Mouse (Mus musculus): ENCODE results near the gene Pth1r.

The Pth1r gene

DNA sequence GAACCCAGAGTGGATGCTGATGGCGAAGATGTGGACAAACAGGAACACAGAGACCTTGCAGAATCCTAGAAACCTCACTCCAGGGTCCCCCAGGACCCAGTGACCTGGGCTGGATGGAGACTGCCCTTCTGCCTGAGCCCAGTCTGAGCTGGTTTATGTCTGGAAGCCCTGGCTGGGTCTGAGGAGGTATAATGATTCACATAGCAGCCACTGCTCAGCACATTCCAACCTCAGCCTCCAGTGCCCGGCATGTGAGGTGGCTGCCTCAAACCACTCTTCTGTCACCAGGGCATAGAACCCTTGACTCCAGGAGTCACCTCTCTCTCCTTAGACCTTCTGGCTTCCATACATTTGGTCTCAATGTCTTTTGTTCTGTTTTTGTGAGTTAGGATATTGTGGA lies 1.5 kb upstream of the Pth1r start:
- no peak for DNase-seq

DNA sequence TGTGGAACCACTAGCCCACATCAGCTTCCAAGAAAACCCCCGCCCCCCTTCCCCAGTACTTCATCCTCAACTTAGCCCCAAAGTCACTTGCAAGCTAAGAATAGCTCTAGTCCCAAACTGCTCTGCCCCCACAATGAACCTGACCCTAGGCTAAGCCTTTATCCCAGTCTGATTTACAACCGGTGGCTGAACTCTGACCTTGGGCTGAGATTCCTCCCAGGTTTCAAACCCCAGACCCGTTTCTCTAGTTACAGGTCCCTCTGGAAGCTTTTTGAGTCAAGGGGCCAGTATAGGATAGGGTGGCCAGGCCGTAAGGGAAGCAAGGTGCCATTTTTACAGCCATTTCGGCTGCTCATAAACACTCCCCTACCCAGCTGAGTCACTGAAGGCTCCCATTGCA lies 707 bp downstream of the Pth1r start:
- no peak for DNase-seq

GRCm38 (mm10) chr9:110745752-110746151 lies 1.2 kb downstream of the Pth1r start:
- DNase-seq: no peak

DNA sequence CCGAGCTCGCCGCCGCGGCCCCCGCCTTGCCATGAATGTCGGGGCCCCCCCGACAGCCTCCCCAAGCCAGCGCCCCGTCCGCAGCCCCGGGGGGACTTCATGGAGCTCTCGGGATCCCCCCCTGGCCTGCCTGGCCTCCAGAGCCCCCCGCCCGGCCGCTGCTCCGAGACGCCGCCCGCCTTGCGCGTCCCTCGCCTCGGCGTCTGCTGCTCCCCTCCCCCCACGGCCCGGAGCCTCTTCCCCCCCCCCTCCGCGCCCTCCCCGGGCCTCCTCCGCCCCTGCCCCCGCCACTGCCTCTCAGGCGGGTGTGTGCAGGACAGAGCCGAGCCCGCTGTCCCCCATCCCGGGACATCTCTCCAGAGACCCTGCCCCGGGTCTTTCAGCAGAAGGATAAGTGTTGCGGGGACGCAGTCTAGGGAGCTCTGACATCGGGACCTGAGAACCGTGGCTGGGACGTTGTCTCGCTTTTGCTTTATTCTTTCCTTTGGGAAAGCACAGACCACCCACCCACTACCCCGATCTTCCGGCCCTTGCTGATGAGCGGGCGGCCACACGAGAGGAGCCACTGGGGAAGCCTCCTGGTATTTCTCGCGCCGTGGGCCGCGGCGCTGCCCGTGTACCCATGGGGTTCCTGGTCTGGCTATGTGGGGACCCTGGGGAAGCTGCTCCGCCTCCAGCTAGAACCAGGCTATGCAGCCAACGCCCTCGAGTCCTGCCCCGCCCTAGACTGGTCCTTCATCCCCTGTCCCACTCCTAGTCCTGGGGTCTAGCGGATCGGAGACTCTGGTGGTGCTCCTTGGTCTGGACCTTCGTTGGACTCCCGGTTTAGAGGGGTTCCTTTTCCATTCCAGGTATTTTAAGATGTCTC lies 3.3 kb downstream of the Pth1r start:
- no peak for DNase-seq

- DNase-seq: no peak
Observed at GRCm38 (mm10) chr9:110742951-110743455, 3.9 kb downstream of the Pth1r start.

- DNase-seq: no peak
Observed at GRCm38 (mm10) chr9:110742295-110742950, 4.5 kb downstream of the Pth1r start.

- no peak for DNase-seq
Observed at GRCm38 (mm10) chr9:110741711-110742294, 5.1 kb downstream of the Pth1r start, which contains the start of gene Myl3. Gene Myl3, plus strand, starts transcription at chr9:110741861.

DNA sequence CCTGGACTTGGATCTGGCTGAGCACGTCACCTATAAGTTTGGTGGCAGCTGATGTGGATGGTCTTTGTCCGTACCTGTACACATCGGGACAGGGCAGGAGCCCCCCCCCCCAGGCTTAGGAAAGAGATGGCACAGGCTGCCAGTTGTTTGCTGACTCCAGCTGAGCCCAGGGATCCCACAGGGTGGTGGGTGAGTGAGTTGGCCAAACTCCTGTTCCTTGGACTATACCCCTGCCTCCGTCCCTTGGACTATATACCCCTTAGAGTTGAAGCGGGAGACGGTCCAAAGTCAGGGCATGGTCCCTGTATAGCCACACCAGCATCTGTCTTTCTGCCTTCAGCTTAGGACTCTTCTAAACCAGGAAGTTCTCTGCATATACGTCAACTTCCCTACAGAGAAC lies 7.0 kb downstream of the Pth1r start:
- DNase-seq: no peak

- DNase-seq: no peak
Observed at GRCm38 (mm10) chr9:110738054-110738453, 8.9 kb downstream of the Pth1r start.

DNA sequence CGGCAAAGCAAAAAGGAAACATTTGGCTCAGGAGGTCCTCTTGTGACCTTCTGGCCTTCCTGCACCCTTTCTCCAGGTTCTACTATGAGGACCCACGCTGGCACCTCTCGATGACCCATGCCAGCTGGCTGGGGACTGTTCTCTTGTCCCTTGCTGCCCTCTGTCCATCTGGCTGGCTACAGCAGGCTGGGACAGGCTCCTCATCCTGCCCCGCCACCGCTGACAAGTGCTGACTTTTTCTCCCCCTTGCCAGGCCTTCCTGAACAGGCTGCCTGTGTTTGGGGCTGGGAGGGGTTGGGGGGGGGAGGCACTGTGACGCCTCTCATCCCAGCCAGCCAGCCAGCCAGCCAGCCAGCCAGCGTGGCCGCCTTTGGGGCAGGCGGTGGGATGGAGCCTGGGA lies 10.6 kb downstream of the Pth1r start:
- DNase-seq: no peak

DNA sequence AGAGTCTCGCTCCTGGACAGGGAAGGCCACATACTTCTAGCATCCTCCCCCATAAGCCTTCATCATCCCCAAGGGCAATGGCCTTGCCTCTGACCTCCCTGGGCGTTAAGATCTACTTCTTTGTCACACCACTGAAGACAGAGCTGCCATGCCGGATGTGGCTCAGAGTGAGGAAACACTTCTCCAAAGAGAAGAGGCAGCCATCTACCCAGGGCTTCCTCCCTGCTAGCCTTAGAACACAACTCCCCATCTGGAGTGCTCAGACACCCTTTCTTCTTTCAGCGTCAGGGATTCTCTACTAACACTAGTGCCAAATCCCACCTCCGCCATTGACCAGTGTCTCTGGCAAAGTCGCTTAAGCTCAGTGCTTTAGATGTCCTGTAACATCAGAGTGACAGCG lies 12.8 kb downstream of the Pth1r start:
- no peak for DNase-seq

DNA sequence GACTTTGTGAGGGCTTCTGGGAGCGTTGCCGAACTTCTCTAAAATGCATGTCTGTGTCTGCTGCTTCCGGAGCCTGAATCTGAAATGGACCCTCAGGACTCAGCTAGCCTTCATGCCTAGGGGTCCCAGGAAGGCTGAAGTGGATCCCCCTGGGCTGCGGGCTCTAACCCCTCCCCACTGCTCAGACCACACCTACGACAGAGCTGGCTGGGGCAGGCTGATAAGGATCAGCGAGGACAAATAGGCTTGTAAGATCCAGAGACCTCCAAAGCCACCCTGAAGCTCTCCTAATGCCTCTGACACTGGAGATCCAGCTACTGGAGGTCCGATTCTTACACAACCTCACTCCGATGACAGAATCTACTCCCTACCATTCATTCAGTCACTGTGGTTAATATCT lies 13.8 kb downstream of the Pth1r start:
- DNase-seq: no peak

- peak; percentile 35 for DNase-seq
Observed at GRCm38 (mm10) chr9:110732623-110733022, 14.3 kb downstream of the Pth1r start.

- no peak for DNase-seq
Observed at GRCm38 (mm10) chr9:110731859-110732258, 15.1 kb downstream of the Pth1r start.

- peak; percentile 35 to 40 for DNase-seq
Observed at GRCm38 (mm10) chr9:110729841-110730240, 17.1 kb downstream of the Pth1r start.

GRCm38 (mm10) chr9:110726867-110727266 lies 20.1 kb downstream of the Pth1r start:
- no peak for DNase-seq

DNA sequence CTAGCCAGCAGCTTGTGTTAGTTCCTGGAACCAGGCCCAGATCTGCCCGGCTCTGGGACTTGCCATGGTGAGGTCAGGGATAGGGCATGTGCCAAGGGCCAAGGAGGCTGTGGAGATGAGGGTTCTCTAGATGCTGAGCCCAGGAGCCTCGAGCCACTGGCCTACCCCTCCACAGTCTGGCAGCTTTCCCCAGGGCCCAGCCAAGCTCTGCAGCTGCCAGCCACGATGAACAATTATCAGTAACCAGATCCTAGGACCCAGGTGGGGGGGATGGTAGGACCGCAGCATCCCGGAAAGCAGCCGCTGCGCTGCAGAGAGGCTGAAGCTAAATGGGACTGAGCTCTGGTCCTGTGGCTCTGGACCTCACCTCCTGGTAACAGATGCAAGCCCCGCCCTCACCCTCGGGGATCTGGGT lies 21.2 kb downstream of the Pth1r start:
- DNase-seq: no peak

GRCm38 (mm10) chr9:110722060-110722459 lies 24.9 kb downstream of the Pth1r start:
- no peak for DNase-seq

DNA sequence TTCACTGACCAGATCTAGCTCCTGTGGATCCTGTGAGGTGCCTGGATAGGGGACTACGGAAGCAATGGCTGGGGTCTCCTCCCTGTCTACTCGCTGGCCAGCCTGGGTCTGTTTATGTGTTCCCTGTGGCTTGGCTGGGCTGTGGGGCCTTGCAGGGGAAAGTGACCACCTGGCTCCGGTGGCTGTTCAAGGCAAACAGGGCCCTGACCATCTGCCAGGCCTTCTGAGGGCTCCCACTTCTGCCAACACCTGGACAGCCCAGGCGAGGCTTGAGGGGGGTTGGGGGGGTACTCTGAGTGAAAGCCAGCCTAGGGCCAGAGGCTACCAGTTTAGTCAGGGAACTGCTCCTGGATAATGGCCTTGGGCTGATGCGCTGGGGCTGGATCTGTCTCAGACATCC lies 27.0 kb downstream of the Pth1r start:
- no peak for DNase-seq

- no peak for DNase-seq
Observed at GRCm38 (mm10) chr9:110718810-110719209, 28.1 kb downstream of the Pth1r start.

DNA sequence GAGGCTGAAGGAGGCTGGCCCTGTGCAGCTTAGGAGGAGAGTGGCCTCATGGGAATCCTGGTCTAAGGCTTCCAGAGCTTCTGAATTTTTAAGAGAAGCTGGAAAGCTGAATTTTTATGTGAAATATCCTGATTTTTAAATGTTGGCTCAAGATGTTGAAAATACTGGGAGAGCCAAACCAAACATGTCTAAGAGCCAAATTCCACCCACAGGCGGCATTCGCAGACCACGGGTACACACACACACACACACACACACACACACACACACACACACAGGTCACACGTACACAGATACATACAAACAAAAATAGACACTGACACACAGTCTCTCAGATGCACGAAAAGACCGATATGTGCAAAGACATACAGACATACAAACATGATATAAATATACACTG lies 28.9 kb downstream of the Pth1r start:
- no peak for DNase-seq

DNA sequence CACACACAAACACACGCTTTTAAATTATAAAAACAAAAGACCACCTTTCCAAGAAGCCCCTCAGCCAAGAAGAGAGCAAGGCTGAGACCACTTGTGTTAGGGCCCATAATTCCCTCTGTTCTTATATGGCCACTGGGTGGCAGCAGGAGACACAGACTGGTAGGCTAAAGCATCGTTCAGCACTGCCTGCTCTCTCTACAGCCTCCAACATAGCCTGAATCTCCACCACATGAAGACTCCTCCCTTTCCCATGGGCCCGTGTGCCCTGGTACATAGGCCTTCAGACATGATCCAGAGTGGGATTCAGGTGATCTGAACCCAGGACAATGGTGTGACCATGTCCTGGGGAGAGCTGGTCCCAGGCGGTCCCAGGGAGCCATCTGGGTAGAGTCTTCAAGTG lies 30.2 kb downstream of the Pth1r start:
- DNase-seq: no peak

DNA sequence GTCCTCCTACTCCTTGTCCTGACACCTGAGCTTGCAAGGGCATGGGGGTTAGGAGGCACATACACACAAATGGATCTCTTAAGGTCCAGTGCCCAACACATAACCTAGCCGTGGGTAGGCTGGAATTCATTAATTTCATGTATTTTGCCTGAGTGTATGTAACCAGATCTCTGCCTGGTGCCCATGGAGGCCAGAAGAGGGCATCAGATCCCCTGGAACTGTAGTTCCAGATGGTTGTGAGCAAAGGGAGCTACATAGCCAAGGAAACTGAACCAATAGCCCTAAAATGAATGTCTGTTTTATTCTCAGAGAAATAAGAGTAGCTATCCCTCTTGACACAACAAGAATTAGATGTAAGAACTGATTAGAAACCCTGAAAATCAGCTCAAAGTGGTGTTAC lies 31.5 kb downstream of the Pth1r start:
- DNase-seq: no peak

- DNase-seq: no peak
Observed at GRCm38 (mm10) chr9:110713389-110713788, 33.6 kb downstream of the Pth1r start.
